21 mouse cellular contexts compared by ENCODE assay signal in the genomic region with DNA sequence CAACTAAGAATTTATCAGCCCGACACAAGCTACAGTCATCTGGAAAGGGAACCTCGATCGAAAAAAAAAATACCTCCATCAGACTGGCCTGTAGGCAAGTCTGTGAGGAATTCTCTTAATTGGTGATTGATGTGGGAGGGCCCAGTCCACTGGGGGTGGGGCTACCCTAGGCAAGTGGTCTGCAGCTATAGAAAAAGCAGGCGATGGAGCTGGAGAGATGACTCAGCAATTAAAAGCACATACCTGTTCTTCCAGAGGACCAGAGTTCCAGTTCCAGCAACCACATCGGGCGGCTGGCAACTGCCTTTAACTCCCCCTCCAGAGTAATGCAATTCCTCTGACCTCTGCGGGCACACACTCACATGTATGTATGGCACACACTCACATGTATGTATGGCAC. TPM values are rescaled to one million over a fixed set of nuclear protein-coding genes. Genes with fewer than 3 reads are reported as not detected.
"Had no signal": no experiment of that assay in that cellular context is flagged by ENCODE, and none has a peak within 500 bp of the region (broad histone marks: within the 10 kb centered on the region; RNA-seq: fewer than 3 reads in every experiment).

No protein-coding gene starts in this region.

- DNase-seq: kidney, postnatal 25 days; layer of hippocampus, adult 9-11 months; liver; liver, embryonic 13.5 days; lung, adult 2 months; lung, postnatal 14 days; lung, postnatal 4 days; midbrain, embryonic 14.5 days; right cerebral cortex, adult 18-20 months; right cerebral cortex, postnatal 14 days; right cerebral cortex, postnatal 4 days; thymus, postnatal 25 days had no signal

- H3K9ac ChIP-seq: limb, embryonic 13.5 days; liver, embryonic 13.5 days; neural tube, embryonic 12.5 days; neural tube, embryonic 15.5 days had no signal

- H3K9me3 ChIP-seq: limb, embryonic 10.5 days; limb, embryonic 13.5 days; liver, embryonic 13.5 days; neural tube, embryonic 12.5 days; neural tube, embryonic 15.5 days had no signal

- H3K27ac ChIP-seq: layer of hippocampus, adult 2 months; limb, embryonic 10.5 days; limb, embryonic 13.5 days; liver, embryonic 13.5 days; neural tube, embryonic 12.5 days; neural tube, embryonic 15.5 days; stomach, postnatal 0 days had no signal

- H3K4me3 ChIP-seq: layer of hippocampus, adult 2 months; limb, embryonic 10.5 days; limb, embryonic 13.5 days; liver, embryonic 13.5 days; neural tube, embryonic 12.5 days; neural tube, embryonic 15.5 days had no signal

- H3K4me2 ChIP-seq: limb, embryonic 13.5 days; liver, embryonic 13.5 days; midbrain, embryonic 11.5 days; neural tube, embryonic 12.5 days; neural tube, embryonic 15.5 days had no signal

- H3K27me3 ChIP-seq: neural tube, embryonic 12.5 days; neural tube, embryonic 15.5 days had no signal

- H3K4me1 ChIP-seq: limb, embryonic 10.5 days; limb, embryonic 13.5 days; liver, embryonic 13.5 days; neural tube, embryonic 12.5 days had no signal

- H3K36me3 ChIP-seq: limb, embryonic 10.5 days; limb, embryonic 13.5 days; liver, embryonic 13.5 days; neural tube, embryonic 12.5 days; neural tube, embryonic 15.5 days had no signal

RNA-seq across cellular contexts. Expression of a gene that starts 7.5 kb away (rescaled TPM):
- total RNA-seq: megakaryocyte progenitor cell, adult 5-6 weeks; megakaryocyte-erythroid progenitor cell, adult 5-6 weeks had no signal
